Mouse (Mus musculus) stomach, postnatal 0 days (tissue): ENCODE measurements at regions not wholly inside any gene's neighbourhood (a gene's known extent, or its start where the extent isn't known, plus 50 kb on each side); places are given as distances from the start of the nearest gene placed in this dataset.
"Not testable (repeated sequence)": the region's sequence is repeated elsewhere in the genome, so short reads cannot be mapped to it uniquely, and the experiment has no call there.

ENCODE experiments used
- ATAC-seq: fragments of 200-750 bp; cut with Nextera tagmentation; 2 replicates; pipeline ENCODE4 v1.8.0; 2017; ENCODE audit not compliant: low FRiP score, low TSS enrichment
- DNase-seq: peaks from one replicate; pipeline ENCODE4 v3.0.0-alpha.2; 2016; ENCODE audit warnings: low spot score
- H3K27ac ChIP-seq: fragments of 300-500 bp; sonication (generic); replicated peaks from 2 replicates; pipeline ENCODE4 v1.5.1; 2014; ENCODE audit warnings: mild to moderate bottlenecking, control low read depth
- H3K27me3 ChIP-seq: fragments of 300-500 bp; sonication (generic); 2 replicates; pipeline ENCODE4 v1.6.1; 2014; ENCODE audit warnings: low read length; ENCODE audit not compliant: control insufficient read depth, insufficient read depth
- H3K36me3 ChIP-seq: fragments of 300-500 bp; sonication (generic); 2 replicates; pipeline ENCODE4 v1.6.1; 2014; ENCODE audit warnings: low read length, mixed read lengths; ENCODE audit not compliant: control insufficient read depth, insufficient read depth
- H3K4me1 ChIP-seq: fragments of 300-500 bp; sonication (generic); replicated peaks from 2 replicates; pipeline ENCODE4 v1.6.1; 2014; ENCODE audit warnings: antibody characterized with exemption; ENCODE audit not compliant: control insufficient read depth, insufficient read depth
- H3K4me2 ChIP-seq: fragments of 300-500 bp; sonication (generic); replicated peaks from 2 replicates; pipeline ENCODE4 v1.6.1; 2014; ENCODE audit warnings: low read depth, mild to moderate bottlenecking, control low read depth, moderate library complexity
- H3K4me3 ChIP-seq: fragments of 300-500 bp; sonication (generic); 2 replicates; pipeline ENCODE4 v1.5.1; 2014; ENCODE audit warnings: low read depth, low read length, control low read depth
- H3K9ac ChIP-seq: fragments of 300-500 bp; sonication (generic); 2 replicates; pipeline ENCODE4 v1.6.1; 2014; ENCODE audit warnings: mild to moderate bottlenecking, low read length, control low read depth, mixed read lengths
- H3K9me3 ChIP-seq: fragments of 300-500 bp; sonication (generic); 2 replicates; pipeline ENCODE4 v1.6.1; 2016; ENCODE audit warnings: low read length; ENCODE audit not compliant: control insufficient read depth
- CTCF ChIP-seq: IDR thresholded peaks from 2 replicates; pipeline ENCODE4 v1.5.1; 2016; ENCODE audit warnings: antibody characterized with exemption, low read depth, mild to moderate bottlenecking, moderate library complexity
- EP300 ChIP-seq: optimal IDR thresholded peaks from 2 replicates; pipeline ENCODE3; 2016; ENCODE audit warnings: antibody characterized with exemption
- WGBS: fragments of 180-500 bp; shearing (Covaris S2); extraction: QIAGEN DNeasy Blood & Tissue Kit; methylation state at CpG from one replicate; pipeline ENCODE4 v1.1.7; 2014; 5-methylcytosine and 5-hydroxymethylcytosine counted together

GRCm38 (mm10) chr12:51147963-51148362, 199.9 kb upstream of the G2e3 start:
- no peaks in the 10 kb centered on the region for H3K9me3 ChIP-seq
- TF ChIP-seq EP300 (no peak), CTCF (no peak)
- H3K4me3 ChIP-seq, result no peak overlapping the region
- H3K27ac ChIP-seq, result no peak overlapping the region
- no peak overlapping the region for H3K4me2 ChIP-seq
- 49% methylated on average over 8 of the region's 8 CpGs for WGBS
- no peaks in the 10 kb centered on the region for H3K4me1 ChIP-seq
- no peaks in the 10 kb centered on the region for H3K36me3 ChIP-seq
- no peaks in the 10 kb centered on the region for H3K27me3 ChIP-seq
- no peak overlapping the region for H3K9ac ChIP-seq
- DNase-seq (no peak), ATAC-seq (no peak)

GRCm38 (mm10) chr12:51143840-51144239, 204.0 kb upstream of the G2e3 start:
- no peak for ATAC-seq
- no peaks in the 10 kb centered on the region for H3K4me1 ChIP-seq

GRCm38 (mm10) chr12:51143196-51143595, 204.7 kb upstream of the G2e3 start:
- 38% methylated on average over 3 of the region's 3 CpGs for WGBS
- no peak for DNase-seq
- Histone ChIP-seq H3K9me3 (no peaks in the 10 kb centered on the region), H3K27ac (no peak overlapping the region), H3K27me3 (no peaks in the 10 kb centered on the region), H3K4me2 (no peak overlapping the region), H3K9ac (no peak overlapping the region), H3K36me3 (no peaks in the 10 kb centered on the region), H3K4me3 (no peak overlapping the region), H3K4me1 (no peaks in the 10 kb centered on the region)
- TF ChIP-seq EP300 (no peak), CTCF (no peak)
- no peak for ATAC-seq

More at GRCm38 (mm10) chr12:51143840-51144239, 204.0 kb upstream of the G2e3 start:
- H3K27me3 ChIP-seq, result no peaks in the 10 kb centered on the region
- H3K9me3 ChIP-seq, result no peaks in the 10 kb centered on the region
- no peak overlapping the region for H3K4me2 ChIP-seq
- H3K9ac ChIP-seq, result no peak overlapping the region
- H3K4me3 ChIP-seq, result no peak overlapping the region
- TF ChIP-seq CTCF (no peak), EP300 (no peak)
- no peak overlapping the region for H3K27ac ChIP-seq
- H3K36me3 ChIP-seq, result no peaks in the 10 kb centered on the region
- DNase-seq, result no peak

GRCm38 (mm10) chr12:51133676-51134075, 214.2 kb upstream of the G2e3 start:
- H3K9me3 ChIP-seq, H3K9ac ChIP-seq, ATAC-seq, DNase-seq, H3K27ac ChIP-seq, H3K36me3 ChIP-seq, H3K4me1 ChIP-seq, H3K4me3 ChIP-seq, H3K27me3 ChIP-seq, H3K4me2 ChIP-seq: not testable (repeated sequence)
- 92% methylated on average over 5 of the region's 5 CpGs for WGBS

DNA sequence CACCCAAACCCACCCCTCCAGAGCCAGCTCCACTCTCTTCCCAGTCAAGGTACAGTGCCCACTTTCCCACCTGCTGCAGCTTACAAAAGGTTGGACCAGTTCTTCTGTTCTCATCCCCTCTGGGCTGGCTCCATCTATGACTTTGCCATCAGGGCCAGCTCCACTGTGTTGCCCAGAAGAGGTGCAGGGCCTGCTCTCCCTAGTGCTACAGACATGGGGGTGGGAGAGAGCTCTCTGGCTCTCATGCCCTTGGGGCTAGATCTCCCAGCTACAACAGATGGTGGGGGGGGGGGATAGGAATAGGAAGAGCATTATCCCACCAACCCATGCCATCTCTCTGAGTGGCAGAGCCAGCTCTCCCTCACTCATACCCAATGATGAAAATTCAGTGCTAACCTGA, 219.6 kb upstream of the G2e3 start:
- Histone ChIP-seq H3K36me3 (no peaks in the 10 kb centered on the region), H3K9me3 (no peaks in the 10 kb centered on the region), H3K4me2 (no peak overlapping the region), H3K4me1 (no peaks in the 10 kb centered on the region), H3K27me3 (no peaks in the 10 kb centered on the region), H3K27ac (no peak overlapping the region), H3K4me3 (no peak overlapping the region), H3K9ac (no peak overlapping the region)
- DNase-seq (no peak), ATAC-seq (no peak)
- TF ChIP-seq CTCF (no peak), EP300 (no peak)

DNA sequence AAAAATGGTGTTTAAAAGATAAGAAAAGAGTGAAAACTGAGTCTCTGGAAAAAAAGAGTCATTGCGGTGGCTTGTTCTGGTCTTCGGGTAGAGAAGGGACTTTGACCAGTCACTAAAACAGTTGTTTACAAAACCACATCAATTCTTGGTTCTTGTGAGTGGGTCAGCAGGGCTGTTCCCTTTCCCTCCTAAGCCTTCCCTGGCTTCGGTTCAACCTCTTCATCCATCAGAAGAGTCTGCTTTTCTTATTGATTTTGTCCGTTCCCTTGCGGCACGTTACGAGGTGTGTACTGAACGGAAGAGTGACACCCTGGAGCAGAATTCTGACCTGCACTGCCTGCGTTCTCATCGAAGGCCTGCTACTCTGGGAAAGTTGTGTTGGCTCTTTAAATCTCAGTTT, 229.1 kb upstream of the G2e3 start:
- H3K9ac ChIP-seq, result no peak overlapping the region
- H3K27ac ChIP-seq, result no peak overlapping the region
- H3K36me3 ChIP-seq, result no peaks in the 10 kb centered on the region
- 74% methylated on average over 10 of the region's 10 CpGs for WGBS
- ATAC-seq (no peak), DNase-seq (no peak)
- no peaks in the 10 kb centered on the region for H3K4me1 ChIP-seq
- H3K9me3 ChIP-seq, result no peaks in the 10 kb centered on the region
- no peaks in the 10 kb centered on the region for H3K27me3 ChIP-seq
- no peak overlapping the region for H3K4me2 ChIP-seq
- no peak overlapping the region for H3K4me3 ChIP-seq
- TF ChIP-seq CTCF (no peak), EP300 (no peak)
